Mouse (Mus musculus): ENCODE results near the gene Ndrg3. TPM values are rescaled to one million over a fixed set of nuclear protein-coding genes. Genes with fewer than 3 reads are reported as not detected.
"Not testable (repeated sequence)": the region's sequence is repeated elsewhere in the genome, so short reads cannot be mapped to it uniquely, and the experiment has no call there.

The Ndrg3 gene
- polyA plus RNA-seq, 1 experiment from 2014 or later: 56.4 TPM

DNA sequence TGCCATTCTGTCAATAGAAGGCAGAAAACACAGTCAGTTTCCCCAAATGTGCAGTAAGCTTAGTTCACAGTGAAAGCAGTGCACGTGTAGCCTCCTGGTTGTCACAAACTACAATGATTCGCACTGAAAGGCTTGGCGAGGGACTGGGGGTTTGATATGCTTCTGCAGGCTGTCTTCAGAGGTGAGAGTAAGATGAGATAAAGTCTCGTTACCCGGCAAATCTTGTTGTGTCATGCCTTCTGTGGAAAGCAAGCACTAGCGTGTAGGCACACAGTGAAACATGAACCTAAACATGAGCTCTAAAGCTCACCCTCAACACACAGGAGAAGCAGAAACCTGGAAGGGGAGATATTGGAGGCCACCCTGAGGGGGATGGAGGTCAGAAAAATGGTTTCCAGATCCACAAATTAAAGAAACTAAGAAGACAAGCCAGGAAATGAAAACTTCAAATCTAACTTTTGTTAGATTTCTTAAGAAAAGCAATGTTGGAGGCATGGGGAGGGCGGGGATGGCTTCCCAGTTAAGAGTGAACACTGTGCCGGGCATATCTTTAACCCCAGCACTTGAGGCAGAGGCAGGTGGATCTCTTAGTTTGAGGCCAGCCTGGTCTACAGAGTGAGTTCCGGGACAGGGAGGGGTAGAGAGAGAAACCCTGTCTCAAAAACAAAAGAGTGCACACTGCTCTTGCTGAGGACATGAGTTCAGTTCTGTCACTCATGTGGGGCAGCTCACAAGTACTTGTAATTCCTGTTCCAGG lies 33.2 kb downstream of the Ndrg3 start:
- Histone ChIP-seq H3K4me1 (peaks cover 74% of the 10 kb centered on the region), H3K4me2 (peak overlapping the region; percentile 42)
- WGBS (ENCODE audit: insufficient replicate concordance): 37% methylated on average over 9 of the region's 9 CpGs

DNA sequence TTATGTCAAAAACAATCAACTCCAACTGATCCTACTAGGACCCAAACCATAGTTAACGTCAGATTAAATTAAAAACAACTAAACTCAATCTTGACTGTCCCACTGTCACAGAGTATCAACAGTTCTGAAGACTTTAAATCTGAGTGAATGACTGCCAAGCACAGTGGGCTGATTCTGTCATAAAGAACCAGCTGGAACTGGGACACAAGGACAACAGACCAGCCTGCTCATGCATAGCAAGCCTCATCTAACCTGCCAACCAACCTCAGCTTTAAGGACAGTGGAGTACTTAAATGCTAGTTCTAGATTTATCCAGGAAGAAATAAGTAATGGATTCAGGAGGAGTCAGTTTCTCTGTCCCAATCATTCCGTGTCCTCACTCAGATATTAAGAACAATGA lies 34.8 kb downstream of the Ndrg3 start:
- H3K27ac ChIP-seq: peak overlapping the region; percentile 74
- no peaks in the 10 kb centered on the region for H3K27me3 ChIP-seq (replicated peaks)
- no peaks in the 10 kb centered on the region for H3K9me3 ChIP-seq (replicated peaks)
- peaks cover 74% of the 10 kb centered on the region for H3K4me1 ChIP-seq
- 0 out of 2 replicates have a peak overlapping the region, but pooled peaks have one; percentile 2 for H3K9ac ChIP-seq
- ATAC-seq: no peak
- 80% methylated on average over 2 of the region's 2 CpGs for WGBS (ENCODE audit: insufficient replicate concordance)
- peaks cover 33% of the 10 kb centered on the region for H3K36me3 ChIP-seq
- peak overlapping the region; percentile 18; the same call in 1 of the 2 replicates for H3K4me2 ChIP-seq
- H3K4me3 ChIP-seq: no peak overlapping the region

More for the DNA sequence above, 33.2 kb downstream of the Ndrg3 start:
- Histone ChIP-seq H3K4me3 (no peak overlapping the region), H3K9ac (0 out of 2 replicates have a peak overlapping the region, but pooled peaks have one; percentile 24), H3K27ac (peak overlapping the region; percentile 92), H3K9me3 (replicated peaks) (no peaks in the 10 kb centered on the region), H3K27me3 (replicated peaks) (no peaks in the 10 kb centered on the region), H3K36me3 (peaks cover 35% of the 10 kb centered on the region)
- peak; percentile 83 for ATAC-seq

DNA sequence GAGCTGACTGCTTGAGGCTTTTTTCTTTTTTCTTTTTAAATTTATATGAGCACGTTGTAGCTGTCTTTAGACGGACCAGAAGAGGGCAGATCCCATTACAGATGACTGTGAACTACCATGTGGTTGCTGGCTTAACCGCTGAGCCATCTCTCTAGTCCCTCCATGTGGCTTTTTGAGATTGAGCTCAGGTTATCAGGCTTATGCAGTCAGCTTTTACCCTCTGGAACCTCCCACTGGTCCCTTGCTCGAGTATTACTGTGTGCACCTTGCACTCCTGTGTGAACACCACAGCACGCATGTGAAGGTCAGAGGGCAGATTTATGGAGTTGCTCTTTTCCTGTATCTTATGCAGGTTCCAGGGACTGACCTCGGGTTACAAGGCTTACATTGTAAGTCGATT lies 35.5 kb downstream of the Ndrg3 start:
- Histone ChIP-seq H3K9me3 (replicated peaks) (no peaks in the 10 kb centered on the region), H3K9ac (peak overlapping the region; percentile 56), H3K36me3 (peaks cover 37% of the 10 kb centered on the region), H3K4me1 (peaks cover 69% of the 10 kb centered on the region), H3K27me3 (replicated peaks) (no peaks in the 10 kb centered on the region), H3K4me2 (peak overlapping the region; percentile 18), H3K4me3 (no peak overlapping the region), H3K27ac (peak overlapping the region; percentile 74)
- 27% methylated on average over 7 of the region's 7 CpGs for WGBS (ENCODE audit: insufficient replicate concordance)
- peak; percentile 91 for ATAC-seq

DNA sequence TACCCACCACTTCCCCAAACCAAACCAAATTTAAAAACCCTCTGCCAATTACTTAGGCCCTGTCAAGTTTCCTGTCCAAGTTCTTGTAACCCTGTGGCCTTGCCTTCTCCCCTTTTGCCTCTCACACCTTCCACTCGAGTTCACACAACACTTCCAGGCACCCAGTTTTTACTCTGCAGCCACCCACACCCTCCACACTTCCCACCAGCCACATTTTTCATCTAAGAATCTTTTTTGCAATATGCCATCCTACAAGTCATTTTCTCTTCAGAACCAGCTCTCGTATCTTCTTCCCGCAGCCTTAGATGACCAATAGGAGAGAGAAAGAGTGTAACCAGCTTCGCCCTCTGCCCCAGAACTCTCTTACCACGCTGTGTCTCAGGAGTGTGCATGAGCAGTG lies 37.4 kb downstream of the Ndrg3 start:
- Histone ChIP-seq H3K9me3 (replicated peaks) (no peaks in the 10 kb centered on the region), H3K27ac (peak overlapping the region; percentile 52), H3K36me3 (peaks cover 40% of the 10 kb centered on the region), H3K4me3 (no peak overlapping the region), H3K4me1 (peaks cover 51% of the 10 kb centered on the region), H3K27me3 (replicated peaks) (no peaks in the 10 kb centered on the region), H3K9ac (no peak overlapping the region), H3K4me2 (no peak overlapping the region)
- 85% methylated on average over 5 of the region's 5 CpGs for WGBS (ENCODE audit: insufficient replicate concordance)
- no peak for ATAC-seq

DNA sequence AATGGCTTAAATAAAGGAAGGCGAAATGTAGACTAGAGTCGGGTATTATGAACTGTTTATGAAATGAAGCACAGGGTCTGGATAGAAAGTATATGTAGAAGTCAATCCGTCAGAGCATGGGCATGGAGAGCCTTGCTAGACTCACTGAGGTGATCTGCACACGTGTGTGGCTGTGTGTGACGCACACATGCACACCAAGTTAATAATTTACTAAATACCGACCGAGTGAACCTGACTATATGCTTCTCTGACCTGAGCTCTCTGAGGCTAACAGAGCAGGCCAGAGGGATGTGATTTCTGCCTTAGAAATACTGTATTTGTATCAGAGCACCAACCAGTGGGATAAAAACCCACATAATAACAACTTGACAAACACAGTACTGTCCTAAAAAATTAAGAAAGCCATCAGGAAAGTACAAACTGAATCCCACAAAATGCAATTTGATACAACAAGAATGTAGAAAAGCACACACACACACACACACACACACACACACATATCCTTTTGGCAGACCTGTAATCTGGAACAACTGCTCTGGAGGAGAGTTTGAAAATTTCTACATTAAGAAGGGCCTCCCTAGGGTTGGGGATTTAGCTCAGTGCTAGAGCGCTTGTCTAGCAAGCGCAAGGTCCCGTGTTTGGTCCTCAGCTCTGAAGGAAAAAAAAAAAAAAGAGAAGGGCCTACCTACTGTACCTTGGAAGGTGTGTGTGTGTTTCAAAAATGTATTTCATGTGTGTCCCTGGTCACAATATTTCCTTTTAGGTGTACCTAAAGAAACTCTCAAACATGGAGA lies 40.4 kb downstream of the Ndrg3 start:
- Histone ChIP-seq H3K4me1 (peaks cover 31% of the 10 kb centered on the region), H3K4me2 (no peak overlapping the region), H3K36me3 (peaks cover 53% of the 10 kb centered on the region), H3K27me3 (replicated peaks) (no peaks in the 10 kb centered on the region), H3K9ac (no peak overlapping the region), H3K27ac (0 out of 2 replicates have a peak overlapping the region, but pooled peaks have one; percentile 12), H3K9me3 (replicated peaks) (no peaks in the 10 kb centered on the region), H3K4me3 (no peak overlapping the region)
- ATAC-seq: no peak
- 89% methylated on average over 10 of the region's 10 CpGs for WGBS (ENCODE audit: insufficient replicate concordance)

DNA sequence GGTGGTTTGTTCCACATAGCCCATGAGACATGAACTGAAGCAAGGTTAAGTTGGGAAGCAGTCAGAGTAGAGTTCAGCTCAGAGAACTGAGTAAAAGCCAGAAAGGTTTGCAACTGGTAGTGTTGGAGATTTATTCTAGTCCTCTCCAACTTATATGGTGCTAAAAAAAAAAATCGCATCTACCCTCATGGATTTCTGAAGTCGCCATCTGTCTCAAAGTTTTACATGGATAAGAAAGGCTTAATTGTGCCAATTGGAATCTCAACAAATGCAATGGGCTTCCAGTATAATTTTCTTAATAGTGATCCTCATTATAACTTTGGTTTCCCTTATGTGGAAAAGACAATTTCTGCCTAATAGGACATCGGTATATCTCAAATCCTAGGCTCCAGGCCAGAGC lies 41.0 kb downstream of the Ndrg3 start:
- 91% methylated on average over 3 of the region's 3 CpGs for WGBS (ENCODE audit: insufficient replicate concordance)
- no peaks in the 10 kb centered on the region for H3K9me3 ChIP-seq (replicated peaks)
- no peaks in the 10 kb centered on the region for H3K27me3 ChIP-seq (replicated peaks)
- H3K4me3 ChIP-seq: no peak overlapping the region
- H3K4me1 ChIP-seq: peaks cover 24% of the 10 kb centered on the region
- no peak overlapping the region for H3K9ac ChIP-seq
- H3K27ac ChIP-seq: no peak overlapping the region
- H3K36me3 ChIP-seq: peaks cover 57% of the 10 kb centered on the region
- ATAC-seq: no peak
- no peak overlapping the region for H3K4me2 ChIP-seq

DNA sequence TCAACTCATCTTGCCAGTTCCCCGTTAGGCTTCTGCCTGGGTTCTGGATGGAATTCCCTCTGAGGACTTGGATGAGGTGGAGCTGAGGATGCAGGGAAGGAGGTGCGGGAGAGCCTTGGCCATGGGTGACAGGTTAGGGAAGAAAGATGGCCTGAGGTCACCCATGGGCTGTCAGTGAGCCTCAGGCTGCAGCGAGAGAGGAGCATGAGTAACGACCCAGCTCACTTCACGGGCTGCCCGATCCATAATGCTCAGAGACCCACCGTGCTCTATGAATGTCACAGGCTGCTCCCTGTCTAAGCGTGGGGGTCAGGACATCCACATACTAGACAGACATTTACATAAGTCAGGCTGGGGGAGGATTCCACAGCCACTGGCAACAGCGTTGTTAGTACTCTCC lies 50.3 kb downstream of the Ndrg3 start:
- peaks cover 11% of the 10 kb centered on the region; the same call in 1 of the 2 replicates for H3K4me1 ChIP-seq
- 88% methylated on average over 9 of the region's 9 CpGs for WGBS (ENCODE audit: insufficient replicate concordance)
- ATAC-seq; H3K4me2 ChIP-seq; H3K4me3 ChIP-seq; H3K9ac ChIP-seq; H3K27ac ChIP-seq; H3K27me3 ChIP-seq (replicated peaks); H3K9me3 ChIP-seq (replicated peaks): not testable (repeated sequence)
- H3K36me3 ChIP-seq: peaks cover 78% of the 10 kb centered on the region

DNA sequence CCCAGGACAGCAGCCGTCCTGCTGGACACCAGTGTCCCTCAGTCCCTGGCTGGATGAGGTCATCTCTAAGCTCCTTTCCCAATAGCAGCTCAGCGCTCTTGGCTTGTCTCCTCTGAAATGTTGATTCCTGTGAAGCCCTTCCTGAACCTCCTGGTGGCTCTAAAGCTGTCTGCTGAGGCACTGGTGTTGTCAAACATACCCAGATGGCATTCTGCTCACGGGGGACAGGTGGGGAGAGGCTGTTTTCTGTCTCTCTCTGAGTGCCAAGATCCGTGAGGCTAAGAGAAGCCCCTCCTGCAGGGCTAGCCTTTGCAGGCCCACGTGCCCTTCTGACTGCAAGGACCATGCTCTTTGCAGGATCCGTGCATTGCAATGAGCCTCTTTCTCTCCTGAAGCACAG lies 51.9 kb downstream of the Ndrg3 start:
- not testable (repeated sequence) for H3K27ac ChIP-seq; H3K9me3 ChIP-seq (replicated peaks); H3K27me3 ChIP-seq (replicated peaks); H3K4me2 ChIP-seq; H3K4me3 ChIP-seq; ATAC-seq; H3K9ac ChIP-seq
- WGBS (ENCODE audit: insufficient replicate concordance): 73% methylated on average over 6 of the region's 6 CpGs
- Histone ChIP-seq H3K4me1 (peaks cover 11% of the 10 kb centered on the region; the same call in 1 of the 2 replicates), H3K36me3 (peaks cover 79% of the 10 kb centered on the region)

DNA sequence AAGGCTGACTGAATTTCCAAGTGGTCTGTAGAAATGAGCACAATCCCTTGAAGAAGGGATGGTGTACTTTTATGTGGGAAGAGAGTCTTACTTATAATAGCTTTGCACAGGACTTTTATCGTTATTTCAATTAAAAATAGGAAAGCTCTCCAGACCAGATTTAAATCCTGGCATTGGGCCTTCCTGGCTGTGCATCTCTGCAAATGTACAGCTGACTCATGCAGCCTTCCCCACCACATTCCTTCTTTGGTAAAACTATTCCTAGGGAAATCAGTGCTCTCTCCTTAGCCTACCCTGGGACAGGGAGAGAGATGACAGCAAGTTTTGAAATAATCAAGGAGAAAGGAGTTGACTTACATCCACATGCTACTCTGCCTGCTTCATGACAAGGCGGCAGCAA lies 54.1 kb downstream of the Ndrg3 start:
- H3K4me1 ChIP-seq: peaks cover 11% of the 10 kb centered on the region; the same call in 1 of the 2 replicates
- no peak overlapping the region for H3K9ac ChIP-seq
- H3K27ac ChIP-seq: no peak overlapping the region
- H3K4me2 ChIP-seq: no peak overlapping the region
- no peak overlapping the region for H3K4me3 ChIP-seq
- WGBS (ENCODE audit: insufficient replicate concordance): 82% methylated on average over 2 of the region's 2 CpGs
- ATAC-seq: no peak
- no peaks in the 10 kb centered on the region for H3K9me3 ChIP-seq (replicated peaks)
- H3K27me3 ChIP-seq (replicated peaks): no peaks in the 10 kb centered on the region
- H3K36me3 ChIP-seq: peaks cover 78% of the 10 kb centered on the region

DNA sequence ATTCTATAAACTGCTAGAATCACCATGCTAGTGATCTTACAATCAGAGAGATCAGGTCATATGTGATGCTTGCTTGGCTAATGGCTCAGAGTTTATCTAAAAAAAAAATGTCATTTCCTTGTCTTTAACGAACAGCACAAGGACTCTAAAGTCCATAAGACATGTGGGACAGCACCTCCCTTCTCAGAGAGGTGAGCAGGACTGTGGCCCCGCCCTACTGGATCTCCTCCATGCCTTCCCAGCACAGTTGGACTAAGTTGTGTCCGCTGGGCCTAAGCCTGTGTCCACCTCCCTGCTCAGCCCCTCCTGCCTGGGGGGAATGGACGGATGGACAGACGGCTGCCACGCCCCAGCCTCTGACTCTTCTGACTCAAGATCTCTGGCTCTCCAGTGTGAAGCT lies 56.9 kb downstream of the Ndrg3 start:
- Histone ChIP-seq H3K27ac (no peak overlapping the region), H3K4me3 (no peak overlapping the region), H3K9ac (no peak overlapping the region), H3K4me2 (no peak overlapping the region), H3K36me3 (peaks cover 86% of the 10 kb centered on the region), H3K27me3 (replicated peaks) (no peaks in the 10 kb centered on the region), H3K9me3 (replicated peaks) (no peaks in the 10 kb centered on the region), H3K4me1 (peaks cover 10% of the 10 kb centered on the region)
- no peak for ATAC-seq
- 81% methylated on average over 6 of the region's 6 CpGs for WGBS (ENCODE audit: insufficient replicate concordance)

DNA sequence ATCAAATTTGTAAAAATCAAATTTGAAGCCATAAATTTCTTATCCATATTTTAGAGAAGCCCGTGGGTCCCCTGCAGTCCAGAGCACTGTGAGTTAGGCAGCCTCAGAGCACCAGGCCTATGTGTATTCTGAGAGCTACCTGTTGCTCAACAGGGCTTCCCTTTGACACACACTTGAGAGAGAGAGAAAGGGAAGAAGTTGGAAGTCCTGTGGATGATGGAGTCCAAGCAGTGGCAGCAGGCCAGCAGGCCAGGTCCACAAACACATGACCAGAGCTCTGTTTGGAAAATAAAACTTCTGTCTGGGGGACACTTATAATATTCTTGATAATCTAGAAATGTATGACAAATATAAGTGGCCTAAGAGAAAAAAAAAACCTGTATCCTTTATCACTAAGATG lies 58.4 kb downstream of the Ndrg3 start:
- ATAC-seq: no peak
- no peak overlapping the region for H3K4me2 ChIP-seq
- no peak overlapping the region for H3K9ac ChIP-seq
- peaks cover 25% of the 10 kb centered on the region for H3K4me1 ChIP-seq
- H3K27ac ChIP-seq: no peak overlapping the region
- 79% methylated on average over 1 of the region's 1 CpGs for WGBS (ENCODE audit: insufficient replicate concordance)
- H3K4me3 ChIP-seq: no peak overlapping the region
- no peaks in the 10 kb centered on the region for H3K9me3 ChIP-seq (replicated peaks)
- H3K36me3 ChIP-seq: peaks cover 78% of the 10 kb centered on the region
- no peaks in the 10 kb centered on the region for H3K27me3 ChIP-seq (replicated peaks)

DNA sequence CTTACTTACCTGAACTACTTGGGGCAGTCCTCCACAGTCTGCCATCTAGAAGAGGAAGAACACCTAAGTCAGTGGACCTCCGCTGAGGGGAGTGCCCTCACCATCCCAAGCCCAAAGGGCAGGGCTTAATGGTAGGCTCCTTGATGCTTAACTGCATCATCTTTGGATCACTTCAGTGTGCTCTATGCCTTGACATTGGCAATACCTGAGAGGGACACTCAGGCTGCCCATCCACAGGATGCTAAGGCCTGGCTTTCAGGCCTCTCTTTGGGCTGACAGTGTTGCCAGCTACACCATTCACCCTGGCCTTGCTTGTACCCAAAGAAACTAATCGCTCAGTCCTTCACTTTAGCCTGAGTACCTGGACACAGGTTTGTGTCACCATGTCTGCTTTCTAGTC lies 60.4 kb downstream of the Ndrg3 start:
- ATAC-seq: no peak
- Histone ChIP-seq H3K27me3 (replicated peaks) (no peaks in the 10 kb centered on the region), H3K4me3 (no peak overlapping the region), H3K4me1 (peaks cover 46% of the 10 kb centered on the region), H3K36me3 (peaks cover 78% of the 10 kb centered on the region), H3K27ac (no peak overlapping the region), H3K9me3 (replicated peaks) (no peaks in the 10 kb centered on the region), H3K9ac (no peak overlapping the region), H3K4me2 (no peak overlapping the region)
- 98% methylated on average over 2 of the region's 2 CpGs for WGBS (ENCODE audit: insufficient replicate concordance)

All from liver, embryonic 12.5 days (tissue).